Mouse (Mus musculus) stomach, postnatal 0 days (tissue): ENCODE data around the gene Vps13a.
"Not testable (repeated sequence)": the region's sequence is repeated elsewhere in the genome, so short reads cannot be mapped to it uniquely, and the experiment has no call there.

Experiments
- CTCF ChIP-seq: IDR thresholded peaks from 2 replicates; pipeline ENCODE4 v1.5.1; 2016; ENCODE audit warnings: antibody characterized with exemption, low read depth, mild to moderate bottlenecking, moderate library complexity
- EP300 ChIP-seq: optimal IDR thresholded peaks from 2 replicates; pipeline ENCODE3; 2016; ENCODE audit warnings: antibody characterized with exemption

DNA sequence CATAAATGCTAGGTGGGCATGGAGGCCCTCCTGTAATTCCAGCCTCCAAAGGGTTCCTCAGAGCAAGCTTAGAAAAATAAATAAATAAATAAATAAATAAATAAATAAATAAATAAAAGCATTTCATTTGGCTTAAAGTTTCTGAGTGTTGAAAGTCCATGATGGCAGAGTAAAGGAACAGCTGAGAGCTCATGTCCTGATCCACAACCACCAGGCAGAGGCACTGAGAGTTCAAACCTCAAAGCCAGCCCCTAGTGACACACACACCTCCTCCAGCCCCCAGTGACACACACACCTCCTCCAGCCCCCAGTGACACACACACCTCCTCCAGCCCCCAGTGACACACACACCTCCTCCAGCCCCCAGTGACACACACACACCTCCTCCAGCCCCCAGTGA is 3.3 kb downstream of the Vps13a start:
- TF ChIP-seq CTCF, EP300: not testable (repeated sequence)
